Mouse (Mus musculus) gastrocnemius, adult 8-10 months (tissue): Measurements from ENCODE around the gene Atl3. TPM values are rescaled to one million over a fixed set of nuclear protein-coding genes. Genes with fewer than 3 reads are reported as not detected.

Experiments
- DNase-seq, 2 experiments: peaks; one replicate each; pipeline ENCODE4 v3.0.0; 2022; ENCODE audit warnings: low spot score in 2 of 2
- total RNA-seq, 4 experiments: library from RNA; stranded (reverse); gene quantifications; 2 replicates each; pipeline ENCODE4 v1.2.4; 2022

Gene Atl3
- total RNA-seq, 4 experiments from 2014 or later: 5.6 to 8.0 (median 7.1) TPM

GRCm38 (mm10) chr19:7498816-7499215, 5.0 kb downstream of the Atl3 start:
- no peak for DNase-seq

- DNase-seq: no peak
These were observed 6.9 kb downstream of the Atl3 start for GRCm38 (mm10) chr19:7500701-7501100.

GRCm38 (mm10) chr19:7502432-7502831, 8.6 kb downstream of the Atl3 start:
- no peak for DNase-seq

- no peak for DNase-seq
These were observed 12.5 kb downstream of the Atl3 start for GRCm38 (mm10) chr19:7506321-7506720.

- no peak for DNase-seq
These were observed 14.2 kb downstream of the Atl3 start for GRCm38 (mm10) chr19:7508026-7508425.

- DNase-seq: no peak
These were observed 22.6 kb downstream of the Atl3 start for GRCm38 (mm10) chr19:7516437-7516836.

- no peak for DNase-seq
These were observed 27.8 kb downstream of the Atl3 start for GRCm38 (mm10) chr19:7521619-7522018.

GRCm38 (mm10) chr19:7522856-7523255, 29.0 kb downstream of the Atl3 start:
- no peak for DNase-seq

- no peak for DNase-seq
These were observed 29.5 kb downstream of the Atl3 start for GRCm38 (mm10) chr19:7523292-7523691.

GRCm38 (mm10) chr19:7523781-7524180, 29.9 kb downstream of the Atl3 start:
- DNase-seq: no peak

- DNase-seq: no peak
These were observed 31.0 kb downstream of the Atl3 start for GRCm38 (mm10) chr19:7524879-7525278.

- peak in 1 of 2 experiments; percentile 10 for DNase-seq
These were observed 35.0 kb downstream of the Atl3 start for GRCm38 (mm10) chr19:7528639-7529428.

- no peak for DNase-seq
These were observed 38.1 kb downstream of the Atl3 start for GRCm38 (mm10) chr19:7531906-7532305.

GRCm38 (mm10) chr19:7533891-7534290, 40.1 kb downstream of the Atl3 start:
- DNase-seq: no peak

GRCm38 (mm10) chr19:7548924-7549323, 55.1 kb downstream of the Atl3 start:
- DNase-seq: no peak

- DNase-seq: no peak
These were observed 57.9 kb downstream of the Atl3 start for GRCm38 (mm10) chr19:7551550-7552300.

- DNase-seq: no peak
These were observed 58.4 kb downstream of the Atl3 start for GRCm38 (mm10) chr19:7552301-7552673.

- DNase-seq: no peak
These were observed 59.6 kb downstream of the Atl3 start for GRCm38 (mm10) chr19:7553441-7553840.

- DNase-seq: no peak
These were observed 61.0 kb downstream of the Atl3 start for GRCm38 (mm10) chr19:7554881-7555280.

GRCm38 (mm10) chr19:7556641-7557040, 62.8 kb downstream of the Atl3 start:
- no peak for DNase-seq

GRCm38 (mm10) chr19:7557328-7557822, 63.5 kb downstream of the Atl3 start, which contains the start of gene Pla2g16:
Gene Pla2g16, plus strand, starts transcription at chr19:7557459.
- DNase-seq: peak; percentile 63 to 70

GRCm38 (mm10) chr19:7557844-7558243, 64.0 kb downstream of the Atl3 start:
- no peak for DNase-seq
